Mouse (Mus musculus) adipocyte (in vitro differentiated cells): ENCODE measurements around the gene Tnk2.
A peak's percentile ranks its signal among the peaks of the same experiment; 100 is the strongest.
"Not testable (repeated sequence)": the region's sequence is repeated elsewhere in the genome, so short reads cannot be mapped to it uniquely, and the experiment has no call there.

Source experiments
- DNase-seq: peaks from one replicate; pipeline ENCODE4 v3.0.0-alpha.2; 2016; ENCODE audit warnings: low spot score

The Tnk2 gene

DNA sequence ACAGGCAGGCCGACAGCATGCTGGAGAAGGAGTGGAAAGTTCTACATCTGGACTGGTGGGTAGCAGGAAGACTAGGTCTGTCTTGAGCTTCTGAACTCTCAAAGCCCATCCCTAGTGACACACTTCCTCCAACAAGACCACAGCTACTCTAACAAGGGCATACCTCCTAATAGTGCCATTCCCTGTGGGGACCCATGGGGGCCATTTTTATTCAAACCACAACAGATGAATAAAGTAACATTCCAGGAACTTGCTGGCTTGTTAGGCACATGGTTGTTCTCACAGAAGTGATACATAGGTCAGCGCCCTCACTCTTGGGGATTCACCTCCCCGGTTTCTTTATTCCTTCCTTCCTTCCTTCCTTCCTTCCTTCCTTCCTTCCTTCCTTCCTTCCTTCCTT is 7.3 kb upstream of the Tnk2 start:
- DNase-seq = no peak

DNA sequence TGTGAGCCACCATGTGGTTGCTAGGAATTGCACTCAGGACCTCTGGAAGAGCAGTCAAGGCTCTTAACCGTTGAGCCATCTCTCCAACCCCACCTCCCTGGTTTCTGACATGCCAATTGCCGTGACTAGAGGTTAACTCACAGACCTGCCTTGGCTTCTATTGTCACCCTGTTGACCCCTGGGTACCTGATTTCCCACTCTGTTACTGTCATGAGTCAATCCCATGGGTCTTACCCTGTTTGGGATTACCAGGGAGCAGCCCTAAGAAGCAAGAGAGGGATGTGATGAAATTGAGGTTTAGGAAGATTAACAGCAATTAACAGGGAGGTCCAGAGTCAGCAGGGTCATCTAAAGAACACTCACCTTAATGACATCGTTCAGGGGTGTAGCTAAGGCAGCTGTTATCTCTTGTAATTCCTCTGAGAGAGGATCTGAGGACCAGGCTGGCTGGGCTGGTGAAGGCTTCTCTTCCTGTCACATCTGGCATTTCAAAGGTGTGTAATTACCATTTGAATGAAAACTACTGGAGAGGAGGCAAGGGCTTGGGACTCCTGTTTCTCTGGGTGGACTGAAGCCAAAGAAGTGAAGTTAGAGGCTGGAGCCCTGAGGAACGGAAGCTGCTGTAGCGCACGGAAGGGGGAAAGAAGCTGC is 6.7 kb upstream of the Tnk2 start:
- no peak for DNase-seq

DNA sequence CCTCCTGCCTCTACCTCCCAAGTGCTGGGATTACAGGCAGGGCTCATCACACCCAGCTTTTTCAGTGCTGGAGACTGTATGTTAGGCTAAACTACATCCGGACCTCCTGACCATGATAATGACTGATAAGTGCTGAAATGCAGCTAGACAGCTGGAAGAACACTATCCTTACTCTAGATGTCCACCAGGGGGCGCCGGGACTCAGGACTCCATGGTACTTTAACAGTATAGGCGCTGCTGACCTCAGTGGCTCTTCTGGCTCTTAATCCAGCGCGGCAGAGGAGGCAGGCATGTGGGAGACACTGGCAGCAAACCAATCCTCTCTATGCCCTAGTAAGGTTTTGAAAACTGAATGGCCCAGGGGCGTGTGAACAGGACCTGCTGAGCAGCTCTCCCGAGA is 5.2 kb upstream of the Tnk2 start:
- peak; percentile 98 for DNase-seq

DNA sequence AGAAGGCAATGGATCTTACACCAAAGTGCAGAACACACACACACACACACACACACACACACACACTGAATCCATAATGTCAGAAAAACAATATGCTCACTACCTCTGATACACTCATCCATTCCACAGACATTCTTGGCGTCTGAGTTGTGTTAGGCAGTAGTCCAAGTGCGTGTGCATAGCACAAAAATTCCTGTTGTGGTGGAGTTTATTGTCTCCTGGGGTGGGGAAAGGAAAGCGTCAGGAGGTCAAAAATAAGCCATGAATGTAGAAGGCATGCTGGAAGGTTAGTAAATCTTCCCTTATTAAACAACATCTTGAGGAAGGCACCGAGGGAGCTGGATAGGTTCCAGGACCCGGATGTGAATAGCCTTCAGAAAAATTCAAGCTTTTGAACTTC is 3.6 kb upstream of the Tnk2 start:
- DNase-seq = peak; percentile 71

- DNase-seq = not testable (repeated sequence)
Measured at GRCm38 (mm10) chr16:32640683-32641082, 3.0 kb upstream of the Tnk2 start.

GRCm38 (mm10) chr16:32641440-32642219 is 2.0 kb upstream of the Tnk2 start:
- no peak for DNase-seq

DNA sequence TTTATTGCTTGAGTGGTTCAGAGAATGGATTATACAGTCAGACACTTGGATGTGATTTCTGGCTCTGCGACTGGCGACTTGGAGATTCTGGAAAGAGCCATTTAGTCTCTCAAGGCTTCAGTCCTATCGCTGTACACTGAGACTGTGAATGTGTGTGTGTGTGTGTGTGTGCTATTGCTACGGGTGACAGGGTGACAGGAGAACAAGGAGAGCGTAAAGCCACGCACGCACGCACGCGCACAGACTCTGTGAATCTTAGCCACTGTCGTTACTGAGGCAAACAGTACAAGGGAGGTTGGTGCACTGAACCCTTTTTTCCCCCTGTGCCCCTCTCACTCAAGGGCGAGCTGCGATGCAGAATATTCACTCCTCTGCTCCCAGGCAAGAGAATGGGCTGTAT is 1.4 kb upstream of the Tnk2 start:
- DNase-seq = no peak

GRCm38 (mm10) chr16:32644069-32644800 is 561 bp downstream of the Tnk2 start:
- no peak for DNase-seq

DNA sequence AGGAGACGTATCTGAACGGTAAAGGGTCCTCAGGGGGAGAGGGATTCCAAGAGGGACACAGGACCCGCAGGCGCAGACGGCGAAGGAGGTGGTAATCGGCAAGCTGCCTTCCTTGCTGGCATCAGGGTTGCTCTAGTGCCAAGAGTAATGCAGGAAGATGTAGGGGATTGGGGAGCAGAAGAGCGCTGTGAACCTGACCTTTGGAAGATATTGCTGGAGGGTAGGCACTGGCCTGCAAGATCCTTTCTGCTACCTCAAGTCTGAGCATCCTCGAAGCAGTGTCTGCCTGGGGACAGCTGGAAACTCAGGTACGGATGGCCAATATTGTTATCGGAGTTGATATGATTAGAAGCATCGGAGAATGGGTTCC is 1.1 kb downstream of the Tnk2 start:
- no peak for DNase-seq

GRCm38 (mm10) chr16:32645361-32645914 is 1.8 kb downstream of the Tnk2 start:
- DNase-seq = peak; percentile 89

- DNase-seq = no peak
Measured at GRCm38 (mm10) chr16:32646014-32646413, 2.3 kb downstream of the Tnk2 start.

DNA sequence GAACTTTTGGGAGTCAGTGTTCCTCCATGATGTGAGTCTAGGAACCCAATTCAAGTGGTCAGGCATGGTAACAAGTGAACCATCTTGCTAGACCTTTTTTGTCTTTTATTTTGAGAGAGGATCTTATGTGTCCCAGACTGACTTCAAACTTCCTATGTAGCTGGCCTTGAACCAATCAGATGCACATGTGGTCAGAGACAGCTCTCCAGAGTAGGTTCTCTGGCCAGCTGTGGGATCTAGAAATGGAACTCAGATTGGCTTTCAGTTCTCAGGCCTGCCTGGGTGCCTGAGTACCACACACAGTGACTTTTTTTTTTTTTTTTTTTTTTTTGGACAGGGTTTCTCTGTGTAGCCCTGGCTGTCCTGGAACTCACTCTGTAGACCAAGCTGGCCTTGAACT is 4.0 kb downstream of the Tnk2 start:
- DNase-seq = no peak

DNA sequence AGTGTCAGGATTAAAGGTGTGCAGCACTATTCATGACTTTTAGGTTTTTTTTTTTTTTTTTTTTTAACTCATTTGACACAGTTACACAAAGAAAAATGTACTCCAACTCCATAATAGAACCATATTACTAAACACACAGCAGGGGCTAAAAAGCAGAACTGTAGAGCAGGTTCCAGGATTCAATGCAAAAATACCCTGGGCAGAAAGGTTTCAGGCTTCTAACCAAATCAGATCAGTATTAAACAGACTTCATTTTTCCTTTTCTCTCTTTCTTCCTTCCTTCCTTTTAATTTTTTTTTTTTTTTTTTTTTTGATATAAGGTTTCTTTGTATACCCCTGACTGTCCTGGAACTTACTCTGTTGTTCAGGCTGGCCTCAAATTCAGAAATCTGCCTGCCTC is 6.8 kb downstream of the Tnk2 start:
- no peak for DNase-seq

- no peak for DNase-seq
Measured at GRCm38 (mm10) chr16:32650974-32651618, 7.4 kb downstream of the Tnk2 start.

DNA sequence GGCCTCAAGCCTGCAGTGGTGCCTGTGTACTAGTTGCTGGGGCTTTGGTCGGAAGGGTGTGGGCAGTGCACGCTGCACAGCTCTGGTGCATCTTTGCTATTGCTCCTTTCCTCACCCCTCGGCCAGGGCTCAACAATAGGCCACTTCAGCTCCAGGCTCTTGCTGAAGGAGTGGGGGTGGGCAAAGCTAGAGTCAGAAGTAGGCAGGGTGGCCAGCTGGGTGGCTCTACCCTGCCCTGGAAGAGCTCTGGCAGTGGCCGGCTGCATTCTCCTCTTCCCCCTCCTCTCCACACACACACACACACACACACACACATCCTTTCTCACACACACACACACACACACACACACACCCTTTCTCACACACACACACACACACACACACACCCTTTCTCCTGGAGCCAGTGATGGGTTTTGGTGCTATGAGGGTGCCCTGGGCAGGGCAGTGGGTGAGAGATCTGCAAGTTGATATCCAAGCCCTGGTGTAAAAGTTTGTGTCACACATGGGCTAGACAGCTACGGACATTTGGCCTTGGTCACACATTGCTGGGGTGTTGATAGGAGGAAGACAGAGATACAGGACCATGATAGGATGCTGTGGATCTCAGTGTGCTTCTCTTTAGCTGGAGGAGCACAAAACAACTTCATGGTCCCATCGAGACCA is 10.5 kb downstream of the Tnk2 start:
- no peak for DNase-seq

- DNase-seq = no peak
Measured at GRCm38 (mm10) chr16:32655534-32655933, 11.9 kb downstream of the Tnk2 start.

DNA sequence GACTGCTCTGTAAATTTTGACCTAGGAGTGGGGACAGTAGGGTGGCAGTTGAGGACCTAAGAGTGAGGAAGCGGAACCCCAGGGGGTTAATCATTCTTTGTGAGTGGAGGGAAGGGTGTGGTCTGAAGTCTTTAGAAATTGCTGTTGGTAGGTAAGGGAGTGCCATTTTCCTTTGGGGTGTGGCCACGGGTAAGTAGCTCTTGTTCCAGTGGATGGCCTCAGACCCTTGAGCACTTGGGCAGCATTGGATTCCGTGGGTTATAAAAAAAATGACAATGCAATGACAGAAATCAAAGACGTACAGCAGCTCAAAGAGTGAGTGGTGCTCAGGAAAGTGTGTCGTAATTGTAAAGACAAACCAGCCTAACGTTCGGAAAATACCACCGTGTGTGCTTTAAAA is 12.6 kb downstream of the Tnk2 start:
- DNase-seq = no peak

DNA sequence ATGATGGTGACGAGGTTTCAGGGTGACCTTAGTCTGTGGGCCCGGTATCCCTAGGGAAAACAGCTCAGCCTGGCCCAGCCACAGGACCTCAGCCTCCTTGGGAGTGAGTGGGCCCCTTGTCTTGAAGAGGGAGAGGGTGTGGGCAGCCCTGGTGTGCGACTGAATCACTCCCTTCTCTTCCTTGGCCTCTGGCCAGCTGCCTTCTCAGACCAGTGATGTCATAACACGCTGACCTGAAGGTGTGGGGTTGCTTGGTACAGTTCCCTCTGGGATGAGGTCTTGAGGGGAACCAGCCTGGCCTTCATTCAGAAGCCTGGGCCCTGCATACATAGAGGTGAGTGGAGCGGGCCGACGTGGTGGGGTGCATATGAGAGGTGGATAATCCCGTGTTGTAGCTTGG is 13.1 kb downstream of the Tnk2 start:
- DNase-seq = peak; percentile 74

GRCm38 (mm10) chr16:32657498-32658250 is 14.0 kb downstream of the Tnk2 start:
- peak; percentile 90 for DNase-seq

DNA sequence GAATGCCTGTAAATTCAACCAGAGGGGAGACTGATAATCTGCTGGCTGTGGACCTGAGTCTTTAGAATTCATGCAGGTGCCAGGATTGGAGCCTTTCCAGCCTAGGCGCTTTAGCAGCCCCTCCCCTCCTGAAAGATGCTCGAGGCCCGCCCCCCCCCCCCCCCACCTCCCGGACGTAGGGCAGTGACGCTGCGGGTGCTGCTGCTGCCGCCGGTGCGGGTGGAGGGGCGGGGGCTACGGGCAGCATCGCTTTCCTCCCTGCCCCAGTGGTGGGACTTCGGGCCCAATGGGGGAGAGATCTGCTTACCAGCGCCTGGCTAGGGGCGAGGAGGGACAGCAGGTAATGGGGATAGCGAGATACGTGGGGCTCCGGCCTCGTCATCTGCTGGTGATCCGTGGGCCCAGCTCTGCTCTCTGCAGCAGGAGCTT is 15.1 kb downstream of the Tnk2 start:
- no peak for DNase-seq

DNA sequence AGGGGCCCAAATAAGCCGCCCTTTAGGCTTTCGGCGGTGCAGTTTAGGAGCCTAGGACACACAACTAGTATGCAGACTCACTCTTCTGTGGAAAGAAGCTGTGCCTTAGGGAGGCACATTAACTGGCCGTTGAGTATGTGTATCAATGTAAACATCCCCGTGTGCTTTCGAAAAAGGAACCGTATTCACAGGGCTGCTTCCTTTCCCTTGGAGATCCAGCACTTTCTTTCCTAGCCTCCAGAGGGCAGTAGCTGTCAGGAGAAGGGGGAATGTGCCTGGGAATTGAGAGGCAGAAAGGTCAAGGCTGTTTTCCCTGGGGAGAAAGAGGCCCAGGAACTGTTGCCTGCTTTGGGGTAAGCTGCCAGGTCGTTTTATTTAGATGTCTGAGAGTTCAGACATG is 15.7 kb downstream of the Tnk2 start:
- peak; percentile 98 for DNase-seq
